Mouse (Mus musculus): ENCODE results near the gene Rxfp2. TPM values are rescaled to one million over a fixed set of nuclear protein-coding genes. Genes with fewer than 3 reads are reported as not detected.

Gene Rxfp2
- total RNA-seq (2022), result not detected

GRCm38 (mm10) chr5:150018656-150019055, at the start of gene Rxfp2:
TSS of gene Rxfp2 (plus strand) at chr5:150018675.
- no peak for DNase-seq (ENCODE audit: low spot score)

- no peak for DNase-seq (ENCODE audit: low spot score)
Observed at GRCm38 (mm10) chr5:149970261-149970660, 48.2 kb upstream of the Rxfp2 start.

GRCm38 (mm10) chr5:149977027-149977426, 41.4 kb upstream of the Rxfp2 start:
- no peak for DNase-seq (ENCODE audit: low spot score)

- peak; percentile 33 for DNase-seq (ENCODE audit: low spot score)
Observed at GRCm38 (mm10) chr5:149983621-149984020, 34.9 kb upstream of the Rxfp2 start.

GRCm38 (mm10) chr5:149994578-149994977, 23.9 kb upstream of the Rxfp2 start:
- DNase-seq (ENCODE audit: low spot score), result no peak

- DNase-seq (ENCODE audit: low spot score), result no peak
Observed at GRCm38 (mm10) chr5:149996614-149997013, 21.9 kb upstream of the Rxfp2 start.

GRCm38 (mm10) chr5:149997321-149998034, 21.0 kb upstream of the Rxfp2 start:
- no peak for DNase-seq (ENCODE audit: low spot score)

GRCm38 (mm10) chr5:149998311-149998710, 20.2 kb upstream of the Rxfp2 start:
- DNase-seq (ENCODE audit: low spot score), result no peak

- DNase-seq (ENCODE audit: low spot score), result no peak
Observed at GRCm38 (mm10) chr5:150005355-150005754, 13.1 kb upstream of the Rxfp2 start.

- DNase-seq (ENCODE audit: low spot score), result no peak
Observed at GRCm38 (mm10) chr5:150016861-150017260, 1.6 kb upstream of the Rxfp2 start.

- DNase-seq (ENCODE audit: low spot score), result no peak
Observed at GRCm38 (mm10) chr5:150017672-150018071, 803 bp upstream of the Rxfp2 start.

- DNase-seq (ENCODE audit: low spot score), result peak; percentile 76
Observed at GRCm38 (mm10) chr5:150020851-150021250, 2.4 kb downstream of the Rxfp2 start.

GRCm38 (mm10) chr5:150021805-150022204, 3.3 kb downstream of the Rxfp2 start:
- DNase-seq (ENCODE audit: low spot score), result no peak

GRCm38 (mm10) chr5:150022556-150022955, 4.1 kb downstream of the Rxfp2 start:
- no peak for DNase-seq (ENCODE audit: low spot score)

- DNase-seq (ENCODE audit: low spot score), result no peak
Observed at GRCm38 (mm10) chr5:150023476-150023875, 5.0 kb downstream of the Rxfp2 start.

- no peak for DNase-seq (ENCODE audit: low spot score)
Observed at GRCm38 (mm10) chr5:150024188-150024587, 5.7 kb downstream of the Rxfp2 start.

- no peak for DNase-seq (ENCODE audit: low spot score)
Observed at GRCm38 (mm10) chr5:150024901-150025300, 6.4 kb downstream of the Rxfp2 start.

- DNase-seq (ENCODE audit: low spot score), result no peak
Observed at GRCm38 (mm10) chr5:150025326-150025725, 6.9 kb downstream of the Rxfp2 start.

- no peak for DNase-seq (ENCODE audit: low spot score)
Observed at GRCm38 (mm10) chr5:150026509-150027087, 8.1 kb downstream of the Rxfp2 start.

GRCm38 (mm10) chr5:150031201-150031600, 12.7 kb downstream of the Rxfp2 start:
- no peak for DNase-seq (ENCODE audit: low spot score)

- DNase-seq (ENCODE audit: low spot score), result no peak
Observed at GRCm38 (mm10) chr5:150031634-150032033, 13.2 kb downstream of the Rxfp2 start.

- peak; percentile 44 for DNase-seq (ENCODE audit: low spot score)
Observed at GRCm38 (mm10) chr5:150032075-150032492, 13.6 kb downstream of the Rxfp2 start.

GRCm38 (mm10) chr5:150036286-150036685, 17.8 kb downstream of the Rxfp2 start:
- DNase-seq (ENCODE audit: low spot score), result no peak
